In the genomic region with DNA sequence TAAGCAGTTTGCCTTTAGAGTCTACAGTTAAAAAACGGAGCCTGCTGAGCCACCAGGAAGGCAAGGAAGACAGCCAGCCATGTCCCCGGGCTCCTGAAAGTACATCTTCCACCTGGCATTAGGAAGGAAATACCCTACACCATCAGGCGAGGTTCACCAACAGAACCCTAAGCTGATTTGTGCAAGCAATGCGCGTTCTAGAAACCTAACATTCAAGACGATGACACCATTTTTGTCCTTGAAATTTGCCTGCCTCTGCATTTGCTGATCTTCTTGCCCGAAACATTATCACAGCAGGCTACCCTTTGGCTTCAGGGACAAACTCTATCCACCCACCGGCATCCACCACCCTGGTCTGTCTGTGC, we compare ENCODE assay signal across 8 mouse cellular contexts. TPM values are rescaled to one million over a fixed set of nuclear protein-coding genes. Genes with fewer than 3 reads are reported as not detected.
DNase-seq lines count a peak whose midpoint lies in the region; ATAC-seq and TF ChIP-seq lines count a peak whose summit lies in the region.

No protein-coding gene starts in this region.

- 53% methylated on average over 8 of the region's 8 CpGs for WGBS in heart, embryonic 15.5 days
- WGBS in embryonic facial prominence, embryonic 13.5 days: 70% methylated on average over 8 of the region's 8 CpGs
- 69% methylated on average over 8 of the region's 8 CpGs for WGBS in limb, embryonic 12.5 days

- TF ChIP-seq POLR2A in CH12.LX (IDR thresholded peaks at IDR 0.05; ENCODE audit: low read depth, low read length): no peak

- DNase-seq in heart, postnatal 36 days: no peak
- DNase-seq in CH12.LX (ENCODE audit: extremely low read depth): no peak
- DNase-seq in right cerebral cortex, adult 18-20 months: no peak
- DNase-seq in c-Kit-positive CD71-positive TER-119-positive erythroid progenitor cells, embryonic 14.5 days (ENCODE audit: low spot score): no peak
- DNase-seq in thymus, postnatal 0 days (ENCODE audit: low spot score): no peak

- H3K4me3 ChIP-seq in heart, embryonic 15.5 days: peak overlapping the region; percentile 67; the same call in 1 of the 2 replicates
- H3K4me3 ChIP-seq in CH12.LX (replicated peaks in 1 of 3; ENCODE audit: low read depth in 2 of 3, low read length in 2 of 3, poor library complexity in 1 of 3): no peak overlapping the region
- H3K4me3 ChIP-seq in embryonic facial prominence, embryonic 13.5 days: no peak overlapping the region
- H3K4me3 ChIP-seq in limb, embryonic 12.5 days (replicated peaks): no peak overlapping the region

- H3K27ac ChIP-seq in heart, embryonic 15.5 days: peak overlapping the region; percentile 99
- peak overlapping the region; percentile 89; the same call in 1 of the 2 replicates for H3K27ac ChIP-seq in CH12.LX (ENCODE audit: insufficient read depth, low read depth)
- peak overlapping the region; percentile 99 for H3K27ac ChIP-seq in embryonic facial prominence, embryonic 13.5 days
- peak overlapping the region; percentile 98 for H3K27ac ChIP-seq in limb, embryonic 12.5 days

- no peak overlapping the region for H3K9ac ChIP-seq in heart, embryonic 15.5 days
- H3K9ac ChIP-seq in CH12.LX (ENCODE audit: insufficient read depth, low read depth): peak overlapping the region; percentile 53; the same call in 1 of the 2 replicates
- H3K9ac ChIP-seq in embryonic facial prominence, embryonic 13.5 days: peak overlapping the region; percentile 51; the same call in 1 of the 2 replicates
- H3K9ac ChIP-seq in limb, embryonic 12.5 days (replicated peaks): no peak overlapping the region

- dilution Hi-C loops in CH12.LX (cut with MboI; ENCODE audit: extremely low pct_ligation_motif_present, extremely low pct_unique_long_range_greater_than_20kb, low sequenced_read_pairs): no loop called here

- intact Hi-C loops in heart, postnatal 36 days (cut with DNase I): loop anchor here (1.0 to 5.0 kb wide), 2 partner anchors 55 to 233 kb away; no protein-coding TSS in a partner anchor

- H3K79me2 ChIP-seq in CH12.LX (replicated peaks; ENCODE audit: control insufficient read depth, extremely low read depth, insufficient read depth, poor library complexity, severe bottlenecking): no peaks in the 10 kb centered on the region

- H3K27me3 ChIP-seq in heart, embryonic 15.5 days: no peaks in the 10 kb centered on the region
- H3K27me3 ChIP-seq in CH12.LX (replicated peaks): no peaks in the 10 kb centered on the region
- H3K27me3 ChIP-seq in embryonic facial prominence, embryonic 13.5 days: no peaks in the 10 kb centered on the region
- no peaks in the 10 kb centered on the region for H3K27me3 ChIP-seq in limb, embryonic 12.5 days

- ATAC-seq in heart, embryonic 15.5 days (replicated peaks; ENCODE audit: insufficient number of reproducible peaks, insufficient read depth, low FRiP score, low read depth): no peak
- ATAC-seq in embryonic facial prominence, embryonic 13.5 days (ENCODE audit: insufficient number of reproducible peaks, insufficient read depth, low FRiP score, low TSS enrichment, low read depth): no peak
- ATAC-seq in limb, embryonic 12.5 days (ENCODE audit: insufficient number of reproducible peaks, insufficient read depth, low FRiP score, low TSS enrichment, low read depth): no peak

- no peak for TF ChIP-seq EP300 in CH12.LX (IDR thresholded peaks at IDR 0.05; ENCODE audit: low read length)

- TF ChIP-seq CTCF in CH12.LX (conservative IDR thresholded peaks at IDR 0.05 in 1 of 2, IDR thresholded peaks at IDR 0.05 in 1 of 2; ENCODE audit: low read depth in 2 of 2, low read length in 2 of 2): no peak

- H3K9me3 ChIP-seq in heart, embryonic 15.5 days (replicated peaks): no peaks in the 10 kb centered on the region
- H3K9me3 ChIP-seq in CH12.LX (replicated peaks; ENCODE audit: low read length): no peaks in the 10 kb centered on the region
- no peaks in the 10 kb centered on the region for H3K9me3 ChIP-seq in embryonic facial prominence, embryonic 13.5 days
- H3K9me3 ChIP-seq in limb, embryonic 12.5 days: no peaks in the 10 kb centered on the region

- peaks cover 57% of the 10 kb centered on the region for H3K4me1 ChIP-seq in heart, embryonic 15.5 days (replicated peaks)
- H3K4me1 ChIP-seq in CH12.LX (ENCODE audit: control insufficient read depth in 1 of 2, insufficient read depth in 2 of 2): peaks cover 8 to 53% of the 10 kb centered on the region in 2 experiments; a peak in 3 of 4 replicates
- peaks cover 52% of the 10 kb centered on the region for H3K4me1 ChIP-seq in embryonic facial prominence, embryonic 13.5 days
- H3K4me1 ChIP-seq in limb, embryonic 12.5 days (replicated peaks): peaks cover 57% of the 10 kb centered on the region

- in situ Hi-C loops in CH12.LX (cut with MboI; ENCODE audit: low pct_ligation_motif_present, low pct_unique_long_range_greater_than_20kb, low sequenced_read_pairs): loop anchor here (10.0 kb wide), 1 partner anchor 80 kb away; the partner anchor contains the start of gene Arid1a

- H3K4me2 ChIP-seq in heart, embryonic 15.5 days: peak overlapping the region; percentile 68
- H3K4me2 ChIP-seq in CH12.LX (ENCODE audit: insufficient read depth, low read depth, poor library complexity, severe bottlenecking): peak overlapping the region; percentile 87
- H3K4me2 ChIP-seq in embryonic facial prominence, embryonic 13.5 days: peak overlapping the region; percentile 76
- no peak overlapping the region for H3K4me2 ChIP-seq in limb, embryonic 12.5 days

- TF ChIP-seq RAD21 in CH12.LX (IDR thresholded peaks at IDR 0.05; ENCODE audit: low read depth, low read length): no peak

- peaks cover 3% of the 10 kb centered on the region; the same call in 1 of the 2 replicates for H3K36me3 ChIP-seq in heart, embryonic 15.5 days
- H3K36me3 ChIP-seq in CH12.LX (replicated peaks in 1 of 2; ENCODE audit: control insufficient read depth in 1 of 2, insufficient read depth in 1 of 2, low read length in 1 of 2): peaks cover 3 to 14% of the 10 kb centered on the region in 2 experiments
- H3K36me3 ChIP-seq in embryonic facial prominence, embryonic 13.5 days: peaks cover 18% of the 10 kb centered on the region
- peaks cover 13% of the 10 kb centered on the region for H3K36me3 ChIP-seq in limb, embryonic 12.5 days

TF ChIP-seq in CH12.LX, 34 proteins besides CTCF, POLR2A, EP300 and RAD21:
- TF ChIP-seq PAX5 (IDR thresholded peaks at IDR 0.05; ENCODE audit: low read length) (no peak), ZC3H11A (IDR thresholded peaks at IDR 0.05; ENCODE audit: low read depth, low read length) (no peak)

RNA-seq across cellular contexts. Expression of gene Pigv, which starts 1.9 kb away (rescaled TPM):
- 11.8 and 14.6 TPM in 2 replicates for polyA plus RNA-seq in heart, embryonic 15.5 days (2015; fragmentation: Nextera tagmentation; extraction: Ambion mirVana)
- 10 to 100 TPM; 10.8 to 11.3 TPM for total RNA-seq in heart, postnatal 36 days (2021)
- 3.7 and 4.3 TPM in 2 replicates for total RNA-seq in CH12.LX (2012; rRNA removed)
- 3.6 and 5.0 TPM in 2 replicates for total RNA-seq in CH12.LX (2014; rRNA removed)
- 2.9 and 4.0 TPM in 2 replicates for polyA plus RNA-seq in CH12.LX (2012; ENCODE audit: insufficient read length, low read depth)
- polyA plus RNA-seq in embryonic facial prominence, embryonic 13.5 days (2015; fragmentation: Nextera tagmentation; extraction: Ambion mirVana): 17.1 and 17.4 TPM in 2 replicates
- polyA plus RNA-seq in limb, embryonic 12.5 days (2016; fragmentation: Nextera tagmentation; extraction: Ambion mirVana): 16.3 and 21.6 TPM in 2 replicates
- polyA plus RNA-seq in thymus, postnatal 0 days (2015; fragmentation: Nextera tagmentation; extraction: Ambion mirVana): 18.6 and 19.4 TPM in 2 replicates

RNA-seq across cellular contexts. Expression of gene Zdhhc18, which starts 24.4 kb away (rescaled TPM):
- polyA plus RNA-seq in heart, embryonic 15.5 days (2015; fragmentation: Nextera tagmentation; extraction: Ambion mirVana): 4.6 and 9.4 TPM in 2 replicates
- total RNA-seq in heart, postnatal 36 days (2021): 10 to 100 TPM; 17.2 to 17.3 TPM
- total RNA-seq in CH12.LX (2012; rRNA removed) (20.1 and 24.3 TPM in 2 replicates), CH12.LX (2014; rRNA removed) (13.7 and 15.9 TPM in 2 replicates)
- polyA plus RNA-seq in CH12.LX (2012; ENCODE audit: insufficient read length, low read depth): 31.0 and 31.8 TPM in 2 replicates
- 3.9 and 4.2 TPM in 2 replicates for polyA plus RNA-seq in embryonic facial prominence, embryonic 13.5 days (2015; fragmentation: Nextera tagmentation; extraction: Ambion mirVana)
- polyA plus RNA-seq in limb, embryonic 12.5 days (2016; fragmentation: Nextera tagmentation; extraction: Ambion mirVana): 4.0 and 7.1 TPM in 2 replicates
- 6.7 and 10.5 TPM in 2 replicates for polyA plus RNA-seq in thymus, postnatal 0 days (2015; fragmentation: Nextera tagmentation; extraction: Ambion mirVana)

Comparison
In these comparisons a context has a peak if more than half of its experiments do, and no peak if none do; other contexts are left out.
1. H3K9ac ChIP-seq: peak in CH12.LX (single experiment) and embryonic facial prominence, embryonic 13.5 days (single experiment); none in heart, embryonic 15.5 days (single experiment) and limb, embryonic 12.5 days (single experiment).
2. Peak in every context shown above with its lines, with median percentiles within 50 percentile points of each other: H3K27ac ChIP-seq.